11 mouse cellular contexts compared by ENCODE assay signal in genomic region chr6:51732298-51732895, GRCm38 (mm10).
DNase-seq lines count a peak whose midpoint lies in the region; ATAC-seq and TF ChIP-seq lines count a peak whose summit lies in the region.
"Had no signal": no experiment of that assay in that cellular context is flagged by ENCODE, and none has a peak within 500 bp of the region (broad histone marks: within the 10 kb centered on the region; RNA-seq: fewer than 3 reads in every experiment).

No protein-coding gene starts in this region.

- no peak for ATAC-seq in kidney, embryonic 14.5 days (ENCODE audit: low FRiP score, low TSS enrichment)

- H3K4me3 ChIP-seq in kidney, adult 2 months (ENCODE audit: insufficient read depth, low read depth, low read length): no peak overlapping the region
- H3K4me3 ChIP-seq in kidney, embryonic 14.5 days (ENCODE audit: low read length): no peak overlapping the region
- no peak overlapping the region for H3K4me3 ChIP-seq in lung, adult 2 months (replicated peaks; ENCODE audit: extremely low read depth, low read depth, low read length)
- H3K4me3 ChIP-seq: neural tube, embryonic 12.5 days; stomach, embryonic 15.5 days had no signal

- no peaks in the 10 kb centered on the region for H3K4me1 ChIP-seq in kidney, adult 2 months (ENCODE audit: control insufficient read depth, insufficient read depth, low read length)
- H3K4me1 ChIP-seq in kidney, embryonic 14.5 days (ENCODE audit: control insufficient read depth, insufficient read depth, low read length): 0 out of 2 replicates have a peak, but pooled peaks cover 6% of the 10 kb centered on the region
- no peaks in the 10 kb centered on the region for H3K4me1 ChIP-seq in lung, adult 2 months (ENCODE audit: control insufficient read depth, insufficient read depth, low read length)
- H3K4me1 ChIP-seq: stomach, embryonic 15.5 days had no signal

- TF ChIP-seq POLR2A in kidney, adult 2 months (IDR thresholded peaks at IDR 0.05; ENCODE audit: low read depth, low read length): no peak
- TF ChIP-seq POLR2A in lung, adult 2 months (IDR thresholded peaks at IDR 0.05; ENCODE audit: borderline replicate concordance, extremely low read depth, low read depth, low read length): no peak

- no peaks in the 10 kb centered on the region for H3K36me3 ChIP-seq in kidney, adult 2 months (ENCODE audit: control insufficient read depth, insufficient read depth, low read length)
- H3K36me3 ChIP-seq in kidney, embryonic 14.5 days (ENCODE audit: control insufficient read depth, insufficient read depth, low read length): no peaks in the 10 kb centered on the region
- H3K36me3 ChIP-seq: neural tube, embryonic 12.5 days; stomach, embryonic 15.5 days had no signal

- DNase-seq in kidney, adult 2 months: peak; percentile 62
- peak; percentile 67 for DNase-seq in adrenal gland, postnatal 14 days
- DNase-seq in cerebellum, adult 9-10 months: peak; percentile 92
- peak; percentile 47 to 67 for DNase-seq in kidney, postnatal 36 days
- DNase-seq in lung, postnatal 25 days (ENCODE audit: low spot score): no peak
- DNase-seq in lung, adult 2 months: no peak
- DNase-seq in frontal cortex, postnatal 25 days (ENCODE audit: low spot score in 2 of 2): no peak
- DNase-seq: lung, adult 18-20 months had no signal

- H3K27ac ChIP-seq in kidney, adult 2 months (ENCODE audit: insufficient read depth, low read depth, low read length): no peak overlapping the region
- H3K27ac ChIP-seq in kidney, embryonic 14.5 days (ENCODE audit: low read depth, low read length): no peak overlapping the region
- H3K27ac ChIP-seq: neural tube, embryonic 12.5 days; stomach, embryonic 15.5 days had no signal

- H3K4me2 ChIP-seq in kidney, embryonic 14.5 days (replicated peaks; ENCODE audit: low read depth, low read length): no peak overlapping the region
- H3K4me2 ChIP-seq: neural tube, embryonic 12.5 days; stomach, embryonic 15.5 days had no signal

- no peaks in the 10 kb centered on the region for H3K9me3 ChIP-seq in kidney, embryonic 14.5 days (ENCODE audit: control insufficient read depth, low read length)
- H3K9me3 ChIP-seq: neural tube, embryonic 12.5 days; stomach, embryonic 15.5 days had no signal

- H3K27me3 ChIP-seq in kidney, adult 2 months (replicated peaks; ENCODE audit: control insufficient read depth, insufficient read depth, low read length): no peaks in the 10 kb centered on the region
- no peaks in the 10 kb centered on the region for H3K27me3 ChIP-seq in kidney, embryonic 14.5 days (ENCODE audit: control insufficient read depth, insufficient read depth, low read length)
- H3K27me3 ChIP-seq: neural tube, embryonic 12.5 days; stomach, embryonic 15.5 days had no signal

- no peak overlapping the region for H3K9ac ChIP-seq in kidney, embryonic 14.5 days (ENCODE audit: low read depth, low read length)
- H3K9ac ChIP-seq: neural tube, embryonic 12.5 days; stomach, embryonic 15.5 days had no signal

- WGBS in kidney, adult 2 months: 74% methylated on average over 11 of the region's 11 CpGs
- 73% methylated on average over 11 of the region's 11 CpGs for WGBS in kidney, embryonic 14.5 days
- 80% methylated on average over 11 of the region's 11 CpGs for WGBS in lung, adult 2 months

- no peak for TF ChIP-seq CTCF in kidney, adult 2 months (conservative IDR thresholded peaks at IDR 0.05; ENCODE audit: insufficient read depth, insufficient read length, low read depth, low read length)
- no peak for TF ChIP-seq CTCF in lung, adult 2 months (IDR thresholded peaks at IDR 0.05; ENCODE audit: insufficient read depth, low read length)

Comparison
In these comparisons a context has a peak if more than half of its experiments do, and no peak if none do; other contexts are left out.
1. DNase-seq: peak in kidney, adult 2 months (single experiment), adrenal gland, postnatal 14 days (single experiment), cerebellum, adult 9-10 months (single experiment) and kidney, postnatal 36 days (2 of 2); none in lung, postnatal 25 days (single experiment), lung, adult 2 months (single experiment) and frontal cortex, postnatal 25 days (0 of 2).